Mouse (Mus musculus) monocyte, adult 59 days (primary cell): Measurements from ENCODE around the gene Ndrg3. TPM values are rescaled to one million over a fixed set of nuclear protein-coding genes. Genes with fewer than 3 reads are reported as not detected.

Experiments used
- total RNA-seq, 2 experiments: library from RNA; stranded (reverse); gene quantifications; one replicate each; pipeline ENCODE4 v1.2.4; 2023

Ndrg3 gene
- 10 to 100 TPM; 26.8 to 31.4 TPM for total RNA-seq

DNA sequence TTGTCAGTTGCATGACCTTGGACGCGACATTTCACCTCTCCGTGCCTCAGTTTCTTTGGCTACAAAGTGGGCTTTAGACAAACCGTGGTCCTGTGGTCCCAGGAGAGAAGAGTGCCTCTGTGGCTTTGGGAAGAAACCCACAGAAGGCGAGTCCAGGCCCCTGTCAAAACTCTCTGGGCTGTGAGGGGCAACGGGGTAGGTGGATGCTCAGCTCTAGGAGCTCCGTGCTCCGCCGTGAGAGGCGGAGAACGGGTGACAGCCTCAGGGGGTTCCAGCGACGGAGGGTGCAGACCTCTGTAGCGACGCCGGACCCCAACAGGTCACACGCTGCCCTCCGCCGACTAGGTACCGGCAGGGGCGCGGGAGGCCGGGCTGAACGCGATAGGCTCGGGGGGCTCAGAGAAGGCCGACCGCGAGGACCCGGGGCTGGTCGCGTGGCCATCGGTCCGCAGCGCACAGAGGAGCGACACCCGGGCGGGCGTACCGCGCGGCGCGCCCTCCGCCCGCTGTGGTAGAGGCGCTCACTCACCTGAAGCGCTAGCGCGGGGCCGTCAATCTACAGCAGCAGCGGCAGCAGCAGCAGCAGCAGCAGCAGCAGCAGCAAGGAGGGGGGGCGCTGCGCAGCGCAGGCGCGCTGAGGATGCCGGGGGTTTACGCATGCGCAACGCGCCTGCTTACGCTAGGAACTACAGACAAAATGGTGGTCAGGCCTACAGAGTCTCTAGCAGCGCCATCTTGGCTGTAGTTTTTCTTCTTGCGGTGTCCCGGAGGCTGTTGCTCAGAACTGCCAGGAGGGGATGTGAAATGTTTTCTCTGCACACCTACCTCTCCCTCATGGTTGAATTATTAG, at the start of gene Ndrg3:
Gene Ndrg3, minus strand, starts transcription at position 587 of the 850 bp plus-strand sequence.

DNA sequence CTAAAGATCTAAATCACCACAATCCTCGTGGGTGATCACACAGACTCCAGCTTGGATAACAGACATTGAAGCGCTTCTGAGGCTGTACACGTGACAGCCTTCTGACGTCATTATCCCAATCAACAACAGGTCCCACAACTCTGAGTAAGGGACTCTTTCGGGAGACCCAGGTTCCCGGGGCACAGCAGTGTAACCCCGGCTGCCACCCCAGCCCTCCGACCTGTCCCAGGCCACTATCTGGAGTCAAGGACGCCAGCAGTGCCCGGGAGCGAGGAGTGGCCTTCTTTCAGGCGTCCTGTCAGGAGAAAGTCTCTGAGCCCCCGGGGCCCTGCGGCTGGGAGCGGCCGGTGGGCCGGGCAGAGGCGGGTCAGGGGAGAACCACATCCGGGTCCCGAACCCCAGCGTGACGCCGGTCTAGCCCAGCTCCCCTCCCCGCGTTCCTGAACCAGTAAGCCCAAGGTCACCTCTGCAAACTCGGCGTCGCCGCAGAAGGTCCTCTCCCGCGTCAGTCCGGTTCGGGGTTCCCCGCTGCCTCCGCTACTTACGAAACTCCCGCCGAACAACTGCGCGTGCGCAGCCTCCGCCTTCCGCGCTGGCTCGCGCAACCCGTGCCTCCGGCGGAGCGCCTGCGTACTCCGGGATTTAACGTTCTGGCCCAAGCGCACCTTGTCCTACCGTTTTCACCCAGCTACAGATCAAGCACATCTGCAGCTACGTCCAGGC, 14.8 kb upstream of the Ndrg3 start, which contains the start of gene Dsn1:
Gene Dsn1, minus strand, starts transcription at position 644 of the 723 bp plus-strand sequence.

DNA sequence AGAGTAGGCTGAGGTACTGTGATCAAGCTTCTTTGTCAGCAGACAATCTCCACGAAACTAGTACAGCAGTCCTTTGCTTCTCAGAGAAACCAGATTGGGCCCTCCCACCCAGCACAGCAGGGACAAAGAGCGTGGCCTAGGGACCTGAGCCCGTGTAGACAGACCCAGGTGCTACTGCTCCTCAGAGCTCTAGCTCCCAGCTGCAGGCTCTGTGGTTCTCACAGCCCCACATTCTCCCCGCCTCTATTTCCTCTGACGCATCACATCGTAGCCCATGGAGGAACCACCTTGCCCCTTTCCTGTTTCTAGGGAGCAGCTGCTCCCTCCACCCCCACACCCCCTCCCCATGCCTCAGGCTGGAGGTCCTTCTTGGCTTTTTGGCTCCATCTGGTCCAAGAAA, 104.8 kb downstream of the Ndrg3 start, which contains the start of gene Sla2:
Gene Sla2, minus strand, starts transcription at position 176 of the 400 bp plus-strand sequence.

Other genes starting within 250 kb of the Ndrg3 start
- 1 to 10 TPM in 1 of 2 experiments, not detected in 1; 1.9 TPM for gene Myl9, start 216.6 kb downstream of the Ndrg3 start, total RNA-seq
- 10 to 100 TPM; 21.9 to 34.2 TPM for gene Tgif2, start 152.0 kb downstream of the Ndrg3 start, total RNA-seq
- 1 to 10 TPM; 2.0 to 2.1 TPM for gene 4930518I15Rik, start 134.1 kb downstream of the Ndrg3 start, total RNA-seq
- 100 to 1,000 TPM; 149 to 154 TPM for gene Rab5if, start 128.9 kb downstream of the Ndrg3 start, total RNA-seq
- under 1 TPM in 1 of 2 experiments, not detected in 1; 0.24 TPM for gene Sla2, start 104.9 kb downstream of the Ndrg3 start, total RNA-seq
- gene Dsn1, start 15.1 kb upstream of the Ndrg3 start, total RNA-seq, result 1 to 10 TPM; 7.8 to 8.4 TPM
- gene Soga1, start 87.2 kb upstream of the Ndrg3 start, total RNA-seq, result 10 to 100 TPM; 31.1 to 43.1 TPM
- gene Tldc2, start 95.0 kb upstream of the Ndrg3 start, total RNA-seq, result not detected
- 100 to 1,000 TPM; 893 to 991 TPM for gene Samhd1, start 143.2 kb upstream of the Ndrg3 start, total RNA-seq
- 10 to 100 TPM; 17.8 to 18.0 TPM for gene Rbl1, start 212.5 kb upstream of the Ndrg3 start, total RNA-seq